Mouse (Mus musculus) Patski (cell line): Measurements from ENCODE around the gene Olfr10. TPM values are rescaled to one million over a fixed set of nuclear protein-coding genes. Genes with fewer than 3 reads are reported as not detected.
"Not testable (repeated sequence)": the region's sequence is repeated elsewhere in the genome, so short reads cannot be mapped to it uniquely, and the experiment has no call there.

Experiments used
- ATAC-seq: fragments of 100-300 bp; one replicate; pipeline ENCODE4 v1.8.0; 2021
- CTCF ChIA-PET: fragments of 350-600 bp; sonication (Branson Sonifier 250); formaldehyde crosslinking; loops from one replicate; lab custom pipeline; 2022; ENCODE audit warnings: inconsistent platforms; lab: Charles Lee
- POLR2A ChIA-PET: fragments of 350-600 bp; sonication (Branson Sonifier 250); formaldehyde crosslinking; loops from one replicate; lab custom pipeline; 2022; ENCODE audit warnings: antibody characterized with exemption, inconsistent platforms; lab: Charles Lee
- DNase-seq: peaks from one replicate; pipeline ENCODE4 v3.0.0-alpha.2; 2011; ENCODE audit warnings: low read depth, low spot score
- H3K27me3 ChIP-seq: fragments of 371-371 bp; one replicate; pipeline ENCODE4 v1.5.1; 2021
- CTCF ChIP-seq: fragments of 100-300 bp; IDR thresholded peaks from one replicate; pipeline ENCODE4 v1.5.1; 2021
- in situ Hi-C: fragments of 300-500 bp; cut with MboI; formaldehyde crosslinking; loops from 3 replicates; pipeline ENCODE4 v1.11.1; 2018; ENCODE audit warnings: low pct_unique_long_range_greater_than_20kb, mixed read lengths
- polyA plus RNA-seq: library from polyadenylated mRNA; unstranded; gene quantifications from one replicate; pipeline ENCODE4 v1.2.3, GENCODE M21; 2021

Gene Olfr10
- polyA plus RNA-seq, 1 experiment from 2014 or later = 0.08 TPM

DNA sequence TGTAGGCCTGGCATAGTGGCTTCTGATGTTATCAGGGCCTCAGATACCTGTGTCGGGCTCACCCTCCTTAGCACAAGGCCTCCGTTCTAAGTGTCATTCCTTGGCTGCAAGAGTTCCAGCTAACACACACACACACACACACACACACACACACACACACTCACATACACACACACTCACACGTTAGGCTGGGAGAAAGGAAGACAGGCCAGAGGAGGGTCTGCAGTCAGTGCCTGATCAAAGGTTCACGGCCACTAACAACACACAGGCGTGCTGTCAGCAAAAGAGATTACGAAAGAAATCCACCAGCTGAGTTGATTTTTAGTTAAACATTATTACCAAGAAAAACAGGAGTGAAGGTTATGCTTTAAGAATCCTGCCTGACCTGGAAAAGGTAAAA, 37.9 kb upstream of the Olfr10 start:
- ATAC-seq = no peak
- DNase-seq = no peak
- in situ Hi-C loops = loop anchor here (5.0 kb wide), 1 partner anchor 74 kb away; no protein-coding TSS in a partner anchor
- no peak for TF ChIP-seq CTCF
- POLR2A ChIA-PET = interaction anchor here (1.6 to 3.3 kb wide), 2 partner anchors 12 to 20 kb away, joined by 9 to 15 read pairs; no protein-coding TSS in a partner anchor
- CTCF ChIA-PET = interaction anchor here (1.6 to 3.5 kb wide), 4 partner anchors 19 to 139 kb away, joined by 3 to 7 read pairs (median 4); no protein-coding TSS in a partner anchor
- H3K27me3 ChIP-seq = no peaks in the 10 kb centered on the region

DNA sequence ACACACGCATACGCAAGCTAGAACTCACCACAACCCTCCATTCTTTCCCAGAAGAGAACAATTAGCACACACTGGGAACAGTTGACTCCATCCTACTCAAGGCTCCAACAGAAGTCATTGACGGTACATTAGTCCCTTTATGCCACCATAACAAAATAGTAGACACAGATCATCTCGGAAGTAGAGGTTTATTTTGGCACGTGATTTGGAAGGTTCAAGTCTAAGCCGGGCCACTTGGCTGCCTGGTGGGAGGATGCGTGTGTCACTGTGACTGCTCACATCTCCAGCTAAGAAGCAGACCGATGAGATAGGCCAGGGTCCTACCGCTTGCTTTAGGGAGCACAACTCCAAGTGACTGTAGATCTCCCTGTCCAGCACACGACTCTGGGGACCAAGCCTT, 37.2 kb upstream of the Olfr10 start:
- in situ Hi-C loops = loop anchor here (5.0 kb wide), 1 partner anchor 75 kb away; no protein-coding TSS in a partner anchor
- CTCF ChIA-PET = interaction anchor here (1.0 to 3.5 kb wide), 4 partner anchors 20 to 67 kb away, joined by 3 to 7 read pairs (median 4); no protein-coding TSS in a partner anchor
- H3K27me3 ChIP-seq = no peaks in the 10 kb centered on the region
- no peak for ATAC-seq
- no peak for DNase-seq
- POLR2A ChIA-PET = interaction anchor here (0.9 to 3.3 kb wide), 4 partner anchors 13 to 468 kb away, joined by 3 to 15 read pairs (median 6); partner anchors contain the start of gene Zfp62
- no peak for TF ChIP-seq CTCF

DNA sequence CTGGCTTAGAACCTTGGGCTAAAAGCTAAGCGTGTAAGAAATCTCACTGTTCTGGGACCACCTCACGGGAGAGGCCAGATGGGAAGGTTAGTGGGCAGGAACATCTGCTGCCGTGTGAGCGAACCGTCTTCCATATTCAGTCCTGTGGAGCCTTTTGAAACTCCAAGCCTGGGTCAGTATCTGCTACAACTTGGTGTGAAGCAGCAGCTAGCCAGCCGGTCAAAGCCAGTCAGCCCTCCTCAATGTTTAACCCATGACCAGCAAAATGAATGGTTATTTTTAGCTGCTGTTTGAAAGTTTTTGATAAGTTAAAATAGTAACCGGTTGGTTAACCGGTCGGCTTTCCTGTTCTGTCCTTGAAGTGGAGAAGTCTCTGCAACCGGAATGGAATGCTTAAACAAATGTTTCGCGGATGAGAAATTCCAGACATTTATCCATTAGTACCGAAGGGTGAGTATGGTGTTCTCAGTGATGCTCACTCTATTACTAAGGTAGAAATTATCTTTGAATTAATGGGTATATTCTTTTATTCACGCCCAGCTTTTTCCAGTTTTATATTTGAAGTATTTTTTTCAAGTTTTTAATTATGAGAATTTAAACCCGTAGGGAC, 36.5 kb upstream of the Olfr10 start:
- CTCF ChIA-PET = interaction anchor here (1.0 to 3.5 kb wide), 3 partner anchors 36 to 67 kb away, joined by 3 to 7 read pairs (median 5); no protein-coding TSS in a partner anchor
- POLR2A ChIA-PET = interaction anchor here (0.9 to 1.6 kb wide), 3 partner anchors 21 to 469 kb away, joined by 3 to 15 read pairs (median 4); partner anchors contain the start of gene Zfp62
- in situ Hi-C loops = loop anchor here (5.0 kb wide), 1 partner anchor 76 kb away; no protein-coding TSS in a partner anchor
- no peaks in the 10 kb centered on the region for H3K27me3 ChIP-seq
- DNase-seq (no peak), ATAC-seq (peak; percentile 69)
- no peak for TF ChIP-seq CTCF

DNA sequence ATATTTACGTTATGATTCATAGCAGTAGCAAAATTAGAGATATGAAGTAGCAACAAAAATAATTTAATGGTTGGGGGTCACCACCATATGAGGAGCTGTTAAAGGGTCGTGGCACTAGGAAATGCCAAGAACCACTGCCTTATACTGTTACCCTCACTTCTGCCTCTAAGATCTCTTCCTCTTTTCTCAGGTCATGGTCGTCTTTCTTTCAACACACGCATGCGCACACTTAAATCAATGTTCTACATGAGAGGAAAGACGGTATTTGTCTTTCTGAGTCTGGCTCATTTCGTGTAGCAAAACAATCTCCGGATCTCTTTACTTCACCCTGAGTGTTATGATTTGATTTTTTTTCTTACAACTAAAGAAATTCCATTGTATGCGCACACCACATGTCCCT, 34.8 kb upstream of the Olfr10 start:
- in situ Hi-C loops = loop anchor here (5.0 kb wide), 2 partner anchors 77 to 162 kb away; no protein-coding TSS in a partner anchor
- ATAC-seq (no peak), DNase-seq (no peak)
- no peaks in the 10 kb centered on the region for H3K27me3 ChIP-seq
- ChIA-PET CTCF (interaction anchor here (0.8 kb wide), 2 partner anchors 22 to 78 kb away, joined by 3 read pairs; no protein-coding TSS in a partner anchor), POLR2A (no interaction called here)
- no peak for TF ChIP-seq CTCF

GRCm38 (mm10) chr11:49270368-49270767, 34.2 kb upstream of the Olfr10 start:
- H3K27me3 ChIP-seq = no peaks in the 10 kb centered on the region
- in situ Hi-C loops = loop anchor here (5.0 kb wide), 1 partner anchor 163 kb away; no protein-coding TSS in a partner anchor
- POLR2A ChIA-PET = no interaction called here
- TF ChIP-seq CTCF = no peak
- DNase-seq = no peak
- CTCF ChIA-PET = interaction anchor here (0.8 to 2.2 kb wide), 4 partner anchors 23 to 83 kb away, joined by 3 to 14 read pairs (median 3); partner anchors contain the start of gene Btnl9
- no peak for ATAC-seq

GRCm38 (mm10) chr11:49271334-49271733, 33.2 kb upstream of the Olfr10 start:
- ChIA-PET CTCF (interaction anchor here (0.8 to 2.2 kb wide), 16 partner anchors 10 to 162 kb away, joined by 3 to 14 read pairs (median 4); partner anchors contain the start of genes Btnl9 and Zfp62), POLR2A (no interaction called here)
- TF ChIP-seq CTCF = peak; percentile 84
- ATAC-seq (peak; percentile 36), DNase-seq (no peak)
- in situ Hi-C loops = loop anchor here (5.0 kb wide), 1 partner anchor 164 kb away; no protein-coding TSS in a partner anchor
- H3K27me3 ChIP-seq = no peaks in the 10 kb centered on the region

GRCm38 (mm10) chr11:49273834-49274519, 30.6 kb upstream of the Olfr10 start:
- CTCF ChIA-PET = no interaction called here
- no peak for TF ChIP-seq CTCF
- ATAC-seq = no peak
- POLR2A ChIA-PET = interaction anchor here (0.6 kb wide), 1 partner anchor 102 kb away, joined by 3 read pairs; no protein-coding TSS in a partner anchor
- no peaks in the 10 kb centered on the region for H3K27me3 ChIP-seq
- no peak for DNase-seq
- in situ Hi-C loops = loop anchor here (5.0 kb wide), 1 partner anchor 167 kb away; no protein-coding TSS in a partner anchor

- CTCF ChIA-PET = no interaction called here
- ATAC-seq = no peak
- DNase-seq = no peak
- POLR2A ChIA-PET = no interaction called here
- in situ Hi-C loops = no loop called here
- no peaks in the 10 kb centered on the region for H3K27me3 ChIP-seq
- no peak for TF ChIP-seq CTCF
Measured at GRCm38 (mm10) chr11:49278222-49278621, 26.3 kb upstream of the Olfr10 start, which contains the start of gene Olfr1393. Gene Olfr1393 (plus strand): TSS chr11:49278304.

DNA sequence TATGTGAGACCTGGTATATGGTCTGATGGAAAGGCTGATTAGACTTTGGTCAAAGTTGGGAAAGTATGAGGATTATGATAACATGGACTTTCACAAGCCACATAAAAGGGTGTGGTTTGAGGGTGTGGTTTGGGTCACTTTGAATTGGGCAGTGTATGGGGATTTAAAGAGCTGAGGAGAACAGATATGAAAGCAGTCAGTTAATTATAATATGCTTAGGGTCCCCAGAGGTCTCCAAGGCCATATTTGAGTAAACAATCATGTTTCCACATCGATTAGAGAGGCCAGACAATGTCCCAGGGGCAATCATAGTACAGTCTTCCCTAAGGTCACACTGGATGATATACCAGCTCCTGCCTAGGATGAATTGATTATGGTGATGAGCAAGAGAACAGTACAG, 19.6 kb upstream of the Olfr10 start, which contains the start of gene Olfr1392:
Gene Olfr1392, plus strand, starts transcription at position 301 of the 400 bp plus-strand sequence.
- in situ Hi-C loops = loop anchor here (5.0 kb wide), 1 partner anchor 122 kb away; no protein-coding TSS in a partner anchor
- ATAC-seq, DNase-seq, POLR2A ChIA-PET, H3K27me3 ChIP-seq: not testable (repeated sequence)
- CTCF ChIA-PET = interaction anchor here (1.1 kb wide), 1 partner anchor 38 kb away, joined by 3 read pairs; no protein-coding TSS in a partner anchor

DNA sequence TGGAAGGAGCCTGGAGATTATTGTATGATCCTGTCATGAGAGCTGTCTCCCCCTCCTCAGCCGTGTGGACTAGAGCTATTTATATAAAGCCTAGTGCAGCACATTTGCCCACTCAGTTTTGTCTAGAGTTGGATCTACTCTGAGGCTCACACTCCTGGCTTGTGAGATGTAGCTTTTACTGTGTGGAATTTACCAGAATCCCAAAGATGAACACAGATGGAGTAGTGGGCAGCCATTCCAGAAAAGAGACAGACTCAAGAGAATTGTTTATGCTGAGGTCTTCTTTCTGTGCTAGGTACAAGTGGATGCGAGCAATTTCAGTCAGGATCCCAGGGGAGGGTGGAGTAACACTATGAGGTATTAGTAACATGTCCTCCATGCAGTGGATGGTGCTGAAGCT, 17.3 kb upstream of the Olfr10 start:
- no peak for DNase-seq
- CTCF ChIA-PET = no interaction called here
- in situ Hi-C loops = loop anchor here (5.0 kb wide), 1 partner anchor 120 kb away; no protein-coding TSS in a partner anchor

More for the DNA sequence above, 17.3 kb upstream of the Olfr10 start:
- peaks cover 8% of the 10 kb centered on the region for H3K27me3 ChIP-seq
- ATAC-seq = no peak
- no peak for TF ChIP-seq CTCF
- POLR2A ChIA-PET = no interaction called here
